Mouse (Mus musculus) neural tube, embryonic 11.5 days (tissue): ENCODE measurements around the gene Pbxip1. TPM values are rescaled to one million over a fixed set of nuclear protein-coding genes. Genes with fewer than 3 reads are reported as not detected.
A peak's percentile ranks its signal among the peaks of the same experiment; 100 is the strongest.

Source experiments
- ATAC-seq: fragments of 200-750 bp; cut with Nextera tagmentation; 2 replicates; pipeline ENCODE4 v1.8.0; 2017; ENCODE audit warnings: moderate number of reproducible peaks, mild to moderate bottlenecking, moderate TSS enrichment, moderate library complexity; ENCODE audit not compliant: insufficient read depth, low FRiP score, low TSS enrichment
- DNase-seq: peaks from one replicate; pipeline ENCODE4 v3.0.0-alpha.2; 2015; ENCODE audit warnings: low spot score
- H3K27ac ChIP-seq: fragments of 300-500 bp; sonication (generic); 2 replicates; pipeline ENCODE4 v1.5.1; 2014; ENCODE audit warnings: low read depth, mild to moderate bottlenecking, low read length
- H3K27me3 ChIP-seq: fragments of 300-500 bp; sonication (generic); 2 replicates; pipeline ENCODE4 v1.6.1; 2014; ENCODE audit warnings: mild to moderate bottlenecking, low read length, mixed read lengths; ENCODE audit not compliant: control insufficient read depth, insufficient read depth
- H3K36me3 ChIP-seq: fragments of 300-500 bp; sonication (generic); 2 replicates; pipeline ENCODE4 v1.6.1; 2014; ENCODE audit warnings: mild to moderate bottlenecking, low read length, moderate library complexity, mixed read lengths; ENCODE audit not compliant: control insufficient read depth, insufficient read depth
- H3K4me1 ChIP-seq: fragments of 300-500 bp; sonication (generic); 2 replicates; pipeline ENCODE4 v1.6.1; 2014; ENCODE audit warnings: low read length, mixed read lengths; ENCODE audit not compliant: control insufficient read depth, insufficient read depth
- H3K4me2 ChIP-seq: fragments of 300-500 bp; sonication (generic); 2 replicates; pipeline ENCODE4 v1.6.1; 2014; ENCODE audit warnings: low read depth, mild to moderate bottlenecking, moderate library complexity
- H3K4me3 ChIP-seq: fragments of 300-500 bp; sonication (generic); 2 replicates; pipeline ENCODE4 v1.5.1; 2014; ENCODE audit warnings: low read depth, low read length
- H3K9ac ChIP-seq: fragments of 300-500 bp; sonication (generic); 2 replicates; pipeline ENCODE4 v1.6.1; 2014; ENCODE audit warnings: mild to moderate bottlenecking, low read length
- H3K9me3 ChIP-seq: fragments of 300-500 bp; sonication (generic); 2 replicates; pipeline ENCODE4 v1.6.1; 2016; ENCODE audit warnings: low read length; ENCODE audit not compliant: control insufficient read depth
- WGBS: fragments of 180-500 bp; shearing (Covaris S2); extraction: QIAGEN DNeasy Blood & Tissue Kit; methylation state at CpG from one replicate; pipeline ENCODE4 v1.1.7; 2014; 5-methylcytosine and 5-hydroxymethylcytosine counted together
- polyA plus RNA-seq: library from polyadenylated mRNA; unstranded; fragments of >200 nt; fragmentation: Nextera tagmentation; extraction: Ambion mirVana; gene quantifications from 2 replicates; pipeline ENCODE4 v1.2.1, GENCODE M21; 2014

The Pbxip1 gene
- polyA plus RNA-seq, 1 experiment from 2014 or later: 9.1 TPM

DNA sequence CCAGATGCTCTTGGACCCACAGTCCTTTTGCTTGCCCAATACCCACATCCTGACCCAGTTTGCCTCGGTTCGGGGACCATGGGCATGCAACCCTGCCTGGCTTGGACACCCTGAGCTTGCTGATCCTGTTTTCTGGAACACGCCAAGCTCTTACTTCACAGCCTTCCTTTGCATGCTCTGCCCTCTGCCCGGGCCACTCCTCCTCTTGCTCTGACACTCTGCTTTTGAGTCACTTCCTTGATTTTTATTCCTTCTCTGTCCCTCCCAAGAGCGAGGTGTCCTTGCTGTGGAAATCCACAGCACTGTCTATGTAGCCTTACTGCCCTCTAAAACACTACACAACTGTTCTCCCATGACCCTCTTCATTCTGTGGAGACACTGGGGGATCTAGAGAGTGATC, 45.7 kb downstream of the Pbxip1 start:
- Histone ChIP-seq H3K9me3 (no peaks in the 10 kb centered on the region), H3K36me3 (no peaks in the 10 kb centered on the region), H3K4me3 (no peak overlapping the region), H3K4me2 (no peak overlapping the region), H3K27me3 (no peaks in the 10 kb centered on the region), H3K9ac (no peak overlapping the region), H3K27ac (no peak overlapping the region), H3K4me1 (no peaks in the 10 kb centered on the region)
- WGBS: 88% methylated on average over 5 of the region's 5 CpGs
- DNase-seq: no peak
- ATAC-seq: no peak

DNA sequence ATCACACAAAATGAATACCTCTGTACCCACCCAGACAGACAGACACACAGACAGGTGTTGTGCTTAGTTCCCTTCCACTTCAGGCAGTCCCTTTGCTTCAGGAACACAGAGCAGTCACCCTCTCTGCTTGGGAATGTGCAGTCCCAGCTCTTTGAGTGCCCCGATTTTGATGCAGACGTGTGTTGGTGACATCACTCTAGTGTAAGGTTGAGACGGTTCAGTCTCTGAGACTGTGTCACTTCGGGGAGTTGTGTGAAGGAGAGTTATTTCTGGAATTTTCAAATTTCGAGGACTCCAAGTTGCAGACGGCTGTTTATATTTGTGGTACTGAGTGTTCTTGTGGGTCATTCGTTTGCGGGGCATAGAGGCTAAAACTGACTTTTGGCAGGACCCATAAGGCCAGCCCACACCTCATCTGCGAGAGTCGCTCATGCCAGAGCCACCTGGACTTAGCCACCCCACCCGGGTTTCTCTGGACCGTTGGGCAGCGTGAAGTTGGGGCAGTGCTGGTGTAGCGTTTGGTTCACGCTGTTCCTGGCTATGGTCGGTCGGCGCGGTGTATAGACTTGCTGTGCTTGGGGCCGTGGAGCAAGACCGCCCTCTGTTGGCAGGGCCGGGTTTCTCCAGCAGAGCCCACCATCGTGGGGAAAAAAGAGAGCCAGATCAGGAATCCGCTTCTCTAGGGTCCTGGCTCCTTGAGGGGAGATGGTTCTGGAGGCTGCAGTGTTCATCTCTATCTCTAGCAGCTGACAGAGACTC, 48.4 kb downstream of the Pbxip1 start:
- DNase-seq (peak; percentile 79), ATAC-seq (peak; percentile 72)
- WGBS: 24% methylated on average over 24 of the region's 24 CpGs
- no peaks in the 10 kb centered on the region for H3K9me3 ChIP-seq
- no peaks in the 10 kb centered on the region for H3K36me3 ChIP-seq
- H3K9ac ChIP-seq: no peak overlapping the region
- no peaks in the 10 kb centered on the region for H3K4me1 ChIP-seq
- no peak overlapping the region for H3K27ac ChIP-seq
- H3K4me2 ChIP-seq: no peak overlapping the region
- H3K27me3 ChIP-seq: no peaks in the 10 kb centered on the region
- H3K4me3 ChIP-seq: no peak overlapping the region

DNA sequence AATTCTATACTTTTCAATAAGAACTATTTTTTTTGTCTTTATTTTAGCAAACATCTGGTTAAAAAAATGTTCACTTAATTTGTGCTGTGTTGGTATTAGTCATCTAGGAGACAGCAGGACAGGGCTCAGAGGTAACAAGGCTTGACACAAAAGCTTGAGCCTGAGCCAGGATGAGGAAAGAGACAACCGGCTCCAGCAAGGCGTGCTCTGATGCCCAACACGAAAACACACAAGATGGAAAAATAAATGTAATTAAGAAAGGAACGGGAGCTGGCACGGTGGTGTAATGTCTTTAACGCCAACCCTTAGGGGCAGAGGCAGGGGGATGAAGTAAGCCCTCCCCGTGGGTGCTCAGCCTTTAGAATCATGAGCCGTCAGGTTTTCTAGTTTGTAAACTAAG, 49.6 kb downstream of the Pbxip1 start:
- Histone ChIP-seq H3K36me3 (no peaks in the 10 kb centered on the region), H3K27ac (no peak overlapping the region), H3K4me2 (no peak overlapping the region), H3K9ac (no peak overlapping the region), H3K4me3 (no peak overlapping the region), H3K4me1 (no peaks in the 10 kb centered on the region), H3K9me3 (no peaks in the 10 kb centered on the region), H3K27me3 (no peaks in the 10 kb centered on the region)
- DNase-seq (no peak), ATAC-seq (no peak)
- 87% methylated on average over 8 of the region's 8 CpGs for WGBS

DNA sequence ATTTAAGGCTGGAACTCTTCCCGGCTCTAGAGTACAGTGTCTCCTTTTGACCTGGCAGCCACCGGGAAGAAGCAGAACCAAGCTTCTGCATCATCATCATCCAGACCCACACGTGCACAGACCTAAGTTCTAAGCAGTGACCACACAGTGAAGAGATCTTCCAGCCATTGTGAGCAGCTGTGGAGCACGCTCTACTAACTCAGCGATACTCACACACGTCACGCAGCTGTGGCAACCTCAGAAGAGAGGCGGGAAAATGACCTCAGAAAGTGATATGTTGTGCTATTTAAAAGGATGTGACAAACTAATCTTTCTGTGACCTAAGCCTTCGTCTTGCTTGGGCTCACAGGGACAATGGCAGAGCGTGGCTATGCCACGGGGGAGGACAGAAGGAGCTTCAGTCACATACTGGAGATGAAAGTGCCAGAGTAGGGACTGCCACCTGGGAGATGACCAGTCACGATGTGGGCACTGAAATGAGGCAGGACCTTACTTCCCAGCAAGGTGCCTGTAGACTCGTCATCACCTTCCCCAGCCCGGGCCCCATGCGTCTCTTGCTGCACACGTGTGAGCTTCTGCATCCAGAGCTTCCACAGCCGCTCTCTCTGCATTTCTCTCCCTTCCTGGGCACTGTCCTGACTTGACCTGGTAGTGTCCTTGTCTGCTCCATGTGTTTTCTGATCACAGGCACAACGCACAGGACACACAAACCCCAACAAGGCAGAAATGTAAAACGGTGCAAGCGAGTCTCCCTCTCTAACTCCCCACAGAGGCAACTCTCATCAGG, 50.6 kb downstream of the Pbxip1 start:
- DNase-seq (no peak), ATAC-seq (no peak)
- Histone ChIP-seq H3K9me3 (no peaks in the 10 kb centered on the region), H3K4me1 (no peaks in the 10 kb centered on the region), H3K27me3 (no peaks in the 10 kb centered on the region), H3K4me2 (no peak overlapping the region), H3K9ac (no peak overlapping the region), H3K4me3 (no peak overlapping the region), H3K36me3 (no peaks in the 10 kb centered on the region), H3K27ac (no peak overlapping the region)
- 72% methylated on average over 20 of the region's 20 CpGs for WGBS

DNA sequence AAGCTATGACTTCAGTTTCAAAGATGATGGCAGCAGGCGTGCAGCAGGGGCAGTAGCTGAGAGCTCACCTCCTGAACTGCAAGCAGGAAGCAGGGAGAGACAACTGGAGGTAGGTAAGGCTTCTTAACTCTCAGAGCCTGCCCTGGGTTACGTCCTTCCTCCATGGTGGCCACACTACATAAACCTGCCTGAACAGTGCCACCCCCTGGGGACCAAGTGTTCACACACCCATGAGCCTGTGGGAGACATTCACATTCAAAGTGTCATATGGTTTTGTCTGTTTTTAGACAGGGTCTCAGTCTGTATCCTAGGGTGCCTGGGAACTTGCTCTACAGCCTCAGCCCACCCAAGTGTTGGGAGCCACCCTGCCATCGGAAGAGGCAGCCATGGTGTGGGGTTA, 54.3 kb downstream of the Pbxip1 start:
- H3K4me2 ChIP-seq: no peak overlapping the region
- no peak for DNase-seq
- no peak overlapping the region for H3K4me3 ChIP-seq
- peaks cover 3% of the 10 kb centered on the region; the same call in 1 of the 2 replicates for H3K4me1 ChIP-seq
- ATAC-seq: no peak
- no peaks in the 10 kb centered on the region for H3K9me3 ChIP-seq
- H3K27me3 ChIP-seq: no peaks in the 10 kb centered on the region
- H3K27ac ChIP-seq: no peak overlapping the region
- H3K36me3 ChIP-seq: no peaks in the 10 kb centered on the region
- no peak overlapping the region for H3K9ac ChIP-seq
- 86% methylated on average over 3 of the region's 3 CpGs for WGBS

DNA sequence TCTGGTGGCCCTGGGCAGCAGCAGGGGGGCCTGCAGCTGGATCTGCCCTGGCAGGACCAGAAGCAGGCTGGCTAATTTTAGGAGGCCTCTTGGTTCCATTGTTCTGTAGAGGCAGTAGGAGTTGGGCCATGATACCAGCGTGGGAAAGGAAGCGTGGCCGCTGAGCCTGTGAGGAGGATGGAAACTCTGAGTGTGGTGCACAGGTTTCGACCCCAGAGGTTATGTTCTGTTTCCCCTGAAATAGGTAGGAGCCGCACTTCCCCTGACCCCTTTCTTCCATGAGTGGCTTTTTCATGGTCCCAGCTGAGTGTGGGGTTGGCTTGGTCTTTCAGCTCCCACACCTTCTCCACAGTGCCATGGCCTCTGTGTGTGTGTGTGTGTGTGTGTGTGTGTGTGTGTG, 55.1 kb downstream of the Pbxip1 start:
- H3K9me3 ChIP-seq: no peaks in the 10 kb centered on the region
- H3K9ac ChIP-seq: no peak overlapping the region
- no peaks in the 10 kb centered on the region for H3K36me3 ChIP-seq
- no peaks in the 10 kb centered on the region for H3K27me3 ChIP-seq
- H3K4me2 ChIP-seq: no peak overlapping the region
- H3K4me1 ChIP-seq: peaks cover 3% of the 10 kb centered on the region; the same call in 1 of the 2 replicates
- DNase-seq (no peak), ATAC-seq (no peak)
- 98% methylated on average over 5 of the region's 5 CpGs for WGBS
- no peak overlapping the region for H3K4me3 ChIP-seq
- H3K27ac ChIP-seq: no peak overlapping the region

DNA sequence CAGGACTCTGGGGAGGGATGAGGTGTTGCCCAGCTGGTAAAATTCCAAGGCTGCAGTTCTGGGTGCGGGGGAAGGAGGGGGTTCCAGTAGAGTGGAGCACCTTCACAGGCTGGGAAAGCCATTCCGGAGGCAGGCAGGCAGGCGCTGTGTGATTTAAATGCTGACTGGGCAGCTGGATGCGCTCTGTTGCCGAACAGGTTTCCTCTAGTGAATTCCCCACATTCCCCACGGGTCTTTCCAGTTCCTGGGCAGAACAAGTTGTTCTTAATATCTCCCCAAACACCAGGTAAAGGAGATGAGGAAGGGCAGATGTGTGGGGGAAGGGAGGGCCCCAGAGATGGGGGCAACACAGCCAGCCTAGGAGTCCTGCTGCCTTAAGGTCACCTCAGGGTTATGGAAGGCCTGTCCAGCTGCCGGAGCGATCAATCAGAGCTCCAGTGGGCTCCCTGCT, 56.2 kb downstream of the Pbxip1 start:
- peaks cover 3% of the 10 kb centered on the region; the same call in 1 of the 2 replicates for H3K4me1 ChIP-seq
- H3K9ac ChIP-seq: no peak overlapping the region
- DNase-seq: no peak
- H3K9me3 ChIP-seq: no peaks in the 10 kb centered on the region
- H3K4me3 ChIP-seq: no peak overlapping the region
- H3K36me3 ChIP-seq: no peaks in the 10 kb centered on the region
- ATAC-seq: no peak
- H3K27me3 ChIP-seq: no peaks in the 10 kb centered on the region
- WGBS: 46% methylated on average over 8 of the region's 8 CpGs
- H3K27ac ChIP-seq: no peak overlapping the region
- no peak overlapping the region for H3K4me2 ChIP-seq

DNA sequence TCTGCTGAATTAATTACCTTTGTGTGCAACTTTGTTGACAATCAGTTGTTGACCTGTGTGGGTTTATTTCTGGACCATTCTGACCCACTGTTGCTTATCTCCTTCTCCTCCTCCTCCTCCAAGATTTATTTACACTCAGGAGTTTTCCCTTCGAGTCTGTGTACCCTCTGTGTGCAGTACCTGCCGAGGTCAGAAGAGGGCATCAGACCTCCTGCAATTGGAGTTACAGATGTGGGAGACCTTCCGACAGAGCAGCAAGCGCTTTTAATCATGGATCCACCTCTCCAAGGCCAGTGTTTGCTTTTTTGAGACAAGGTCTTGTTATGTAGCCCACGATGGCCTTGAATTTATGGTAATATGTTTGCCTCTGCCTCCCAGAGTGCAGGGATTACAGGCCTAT, 58.1 kb downstream of the Pbxip1 start:
- H3K4me3 ChIP-seq: no peak overlapping the region
- no peak for ATAC-seq
- no peak for DNase-seq
- H3K9me3 ChIP-seq: no peaks in the 10 kb centered on the region
- H3K27ac ChIP-seq: no peak overlapping the region
- no peaks in the 10 kb centered on the region for H3K27me3 ChIP-seq
- no peak overlapping the region for H3K4me2 ChIP-seq
- no peaks in the 10 kb centered on the region for H3K36me3 ChIP-seq
- H3K4me1 ChIP-seq: peaks cover 3% of the 10 kb centered on the region; the same call in 1 of the 2 replicates
- H3K9ac ChIP-seq: no peak overlapping the region
- WGBS: 92% methylated on average over 5 of the region's 5 CpGs

DNA sequence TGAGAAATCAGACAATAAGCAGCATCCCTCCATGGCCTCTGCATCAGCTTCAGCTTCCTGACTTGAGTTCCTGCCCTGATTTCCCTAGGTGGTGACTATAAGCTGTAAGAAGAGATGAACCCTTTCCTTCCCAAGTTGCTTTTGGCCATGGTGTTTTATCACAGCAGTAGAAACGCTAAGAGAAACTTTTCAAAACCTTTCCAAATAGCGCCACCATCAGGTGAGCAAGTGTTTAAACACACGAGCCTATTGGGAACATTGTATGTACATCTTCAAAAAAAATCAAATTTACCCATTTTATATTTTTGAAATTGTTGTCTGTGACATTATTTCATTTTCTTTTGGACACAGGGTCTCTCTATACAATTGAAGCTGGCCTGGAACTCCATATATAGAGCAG, 59.9 kb downstream of the Pbxip1 start:
- 68% methylated on average over 3 of the region's 3 CpGs for WGBS
- Histone ChIP-seq H3K36me3 (no peaks in the 10 kb centered on the region), H3K9me3 (no peaks in the 10 kb centered on the region), H3K27me3 (no peaks in the 10 kb centered on the region), H3K27ac (no peak overlapping the region), H3K4me2 (no peak overlapping the region), H3K4me3 (no peak overlapping the region), H3K4me1 (peaks cover 3% of the 10 kb centered on the region; the same call in 1 of the 2 replicates), H3K9ac (no peak overlapping the region)
- ATAC-seq (no peak), DNase-seq (no peak)
